Mouse (Mus musculus): ENCODE data around the gene Alkbh2.

Gene Alkbh2

GRCm38 (mm10) chr5:114101873-114102272 is 26.1 kb downstream of the Alkbh2 start:
- DNase-seq (ENCODE audit: low read depth, low spot score), result no peak

GRCm38 (mm10) chr5:114100390-114101099 is 27.5 kb downstream of the Alkbh2 start:
- no peak for DNase-seq (ENCODE audit: low read depth, low spot score)

GRCm38 (mm10) chr5:114099709-114100389 is 28.2 kb downstream of the Alkbh2 start:
- DNase-seq (ENCODE audit: low read depth, low spot score), result peak; percentile 95

- DNase-seq (ENCODE audit: low read depth, low spot score), result no peak
Measured at GRCm38 (mm10) chr5:114091057-114091807, 36.8 kb downstream of the Alkbh2 start, which contains the start of gene Svop. Gene Svop, minus strand, starts transcription at chr5:114091570.

GRCm38 (mm10) chr5:114090421-114091013 is 37.5 kb downstream of the Alkbh2 start:
- DNase-seq (ENCODE audit: low read depth, low spot score), result no peak

- DNase-seq (ENCODE audit: low read depth, low spot score), result no peak
Measured at GRCm38 (mm10) chr5:114087875-114088480, 40.0 kb downstream of the Alkbh2 start.

GRCm38 (mm10) chr5:114085501-114085900 is 42.5 kb downstream of the Alkbh2 start:
- no peak for DNase-seq (ENCODE audit: low read depth, low spot score)

- DNase-seq (ENCODE audit: low read depth, low spot score), result no peak
Measured at GRCm38 (mm10) chr5:114077009-114077408, 51.0 kb downstream of the Alkbh2 start.

Data from telencephalon, adult 2 months (tissue).